Mouse (Mus musculus): ENCODE measurements around the gene Speer4c. TPM values are rescaled to one million over a fixed set of nuclear protein-coding genes. Genes with fewer than 3 reads are reported as not detected.

The Speer4c gene
- total and polyA plus RNA-seq, 3 experiments = not detected

Other genes starting within 250 kb of the Speer4c start
- gene Gm21149, start 237.7 kb downstream of the Speer4c start, total RNA-seq (2021) = not detected
- gene Gm21149, start 237.7 kb downstream of the Speer4c start, polyA plus RNA-seq (2012; rRNA removed) = not detected in 2 replicates
- gene Gm21190, start 185.0 kb downstream of the Speer4c start, total RNA-seq (2021) = not detected
- not detected in 2 replicates for gene Gm21190, start 185.0 kb downstream of the Speer4c start, polyA plus RNA-seq (2012; rRNA removed)
- gene Gm21083, start 136.9 kb downstream of the Speer4c start, total RNA-seq (2021) = not detected
- not detected in 2 replicates for gene Gm21083, start 136.9 kb downstream of the Speer4c start, polyA plus RNA-seq (2012; rRNA removed)
- not detected for gene Speer4d, start 95.2 kb downstream of the Speer4c start, total RNA-seq (2021)
- gene Speer4d, start 95.2 kb downstream of the Speer4c start, polyA plus RNA-seq (2012; rRNA removed) = not detected in 2 replicates
- gene 4930572O03Rik, start 57.2 kb downstream of the Speer4c start, total RNA-seq (2021) = not detected
- gene 4930572O03Rik, start 57.2 kb downstream of the Speer4c start, polyA plus RNA-seq (2012; rRNA removed) = not detected in 2 replicates
- gene Cacna2d1, start 220.4 kb upstream of the Speer4c start, total RNA-seq (2021) = 100 to 1,000 TPM; 105 to 137 TPM
- gene Cacna2d1, start 220.4 kb upstream of the Speer4c start, polyA plus RNA-seq (2012; rRNA removed) = 10.3 and 13.7 TPM in 2 replicates

Data from adrenal gland, adult 2 months (tissue).